Mouse (Mus musculus) T-cell, adult 2 months (primary cell): Measurements from ENCODE around the gene Hsd3b5.
"Not testable (repeated sequence)": the region's sequence is repeated elsewhere in the genome, so short reads cannot be mapped to it uniquely, and the experiment has no call there.

ENCODE experiments used
- DNase-seq: peaks from one replicate; pipeline ENCODE4 v3.0.0; 2022; ENCODE audit warnings: low spot score

Gene Hsd3b5

DNA sequence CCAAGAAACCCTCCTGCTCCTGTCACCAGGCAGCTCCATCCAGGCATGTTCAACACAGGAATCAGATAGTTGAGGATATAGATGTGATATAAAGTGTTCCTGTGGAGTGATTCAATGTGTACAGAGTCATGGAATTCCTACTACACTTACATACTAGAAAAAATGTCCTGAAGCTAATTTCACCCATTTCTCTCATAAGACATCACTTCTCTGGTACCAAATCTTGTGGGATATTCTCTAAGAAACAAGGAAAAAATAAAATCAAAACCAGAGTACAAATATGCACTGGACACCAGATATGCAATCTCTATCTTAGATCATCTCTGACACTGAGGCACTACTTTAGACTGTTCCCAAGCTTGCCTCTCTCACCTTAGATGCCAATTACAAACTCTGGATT is at the start of gene Hsd3b5:
TSS of gene Hsd3b5 (minus strand) at position 101 of the 400 bp plus-strand sequence.
- DNase-seq, result no peak

DNA sequence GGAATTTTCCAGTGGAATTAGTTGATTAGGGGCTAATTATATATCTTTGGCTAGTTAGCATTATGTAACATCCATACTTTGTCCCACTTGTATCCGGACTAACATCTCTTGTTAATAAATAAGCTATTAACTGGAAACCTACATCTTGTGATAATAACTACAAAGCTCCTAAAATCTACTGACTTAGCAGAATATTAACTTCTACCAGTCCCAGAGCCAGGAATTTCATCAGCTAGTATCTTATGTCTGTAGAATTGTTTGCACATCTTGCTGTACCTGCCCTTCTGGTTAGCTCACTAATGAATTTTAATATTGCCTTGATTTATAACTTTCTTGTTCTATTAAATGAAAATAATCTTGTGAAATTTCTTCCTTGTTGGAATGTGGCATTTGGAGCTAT is 5.1 kb upstream of the Hsd3b5 start:
- DNase-seq, result no peak

DNA sequence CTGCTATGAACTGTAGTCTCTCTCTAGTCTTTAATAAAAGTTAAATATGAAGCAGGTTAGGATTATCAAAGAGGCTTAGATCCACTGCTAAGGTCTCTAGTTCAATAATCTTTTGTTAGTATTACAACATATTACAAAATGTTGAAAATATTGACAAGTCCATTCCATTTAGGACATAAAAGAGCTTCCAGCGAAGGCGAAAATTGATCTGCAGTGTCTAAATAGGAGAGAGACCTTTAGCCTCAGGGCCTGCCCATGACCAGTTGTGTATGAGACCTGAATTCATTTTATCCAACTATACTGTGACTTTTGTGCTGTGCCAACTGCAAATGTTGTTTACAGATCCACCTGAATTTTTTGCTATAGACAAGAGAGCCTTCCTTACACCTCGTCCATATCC is 419 bp downstream of the Hsd3b5 start:
- DNase-seq, result no peak

DNA sequence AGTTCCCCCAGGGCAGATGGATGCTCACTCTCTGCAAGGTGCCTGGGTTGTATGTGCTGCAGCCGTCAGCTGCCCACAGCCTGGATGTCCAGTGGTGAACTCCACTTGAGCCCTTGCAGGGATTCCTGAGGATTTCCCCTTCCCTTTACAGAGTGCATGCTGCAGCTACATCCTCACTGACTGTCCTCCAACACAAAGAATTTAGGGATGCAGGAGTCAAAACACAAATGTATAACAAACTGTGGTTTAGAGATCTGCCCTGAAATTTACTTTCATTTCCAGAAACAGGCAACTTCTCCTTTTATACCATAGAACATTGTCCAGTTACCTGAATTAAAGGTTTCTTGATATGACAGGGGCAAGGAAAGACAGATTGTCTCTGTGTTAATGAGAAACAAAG is 13.3 kb downstream of the Hsd3b5 start:
- not testable (repeated sequence) for DNase-seq

DNA sequence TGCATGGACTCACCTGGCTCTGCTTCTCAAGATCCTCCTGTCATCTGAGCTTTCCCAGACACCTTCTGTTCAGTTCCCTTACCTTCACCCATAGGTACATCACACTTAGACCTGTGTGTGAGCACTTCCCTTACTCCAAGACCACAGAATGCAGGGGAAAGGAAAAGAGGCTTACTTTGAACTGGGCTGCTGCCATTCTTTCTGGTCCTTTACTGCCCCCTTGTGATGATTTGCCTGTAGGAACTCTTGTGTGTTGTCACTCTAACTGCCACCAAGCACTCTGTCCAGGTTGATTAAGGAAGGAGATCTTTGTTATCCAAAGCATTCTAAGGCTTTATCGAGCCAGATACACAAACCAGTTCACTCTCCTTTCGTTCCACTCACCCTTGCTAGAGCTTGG is 13.8 kb downstream of the Hsd3b5 start:
- not testable (repeated sequence) for DNase-seq

DNA sequence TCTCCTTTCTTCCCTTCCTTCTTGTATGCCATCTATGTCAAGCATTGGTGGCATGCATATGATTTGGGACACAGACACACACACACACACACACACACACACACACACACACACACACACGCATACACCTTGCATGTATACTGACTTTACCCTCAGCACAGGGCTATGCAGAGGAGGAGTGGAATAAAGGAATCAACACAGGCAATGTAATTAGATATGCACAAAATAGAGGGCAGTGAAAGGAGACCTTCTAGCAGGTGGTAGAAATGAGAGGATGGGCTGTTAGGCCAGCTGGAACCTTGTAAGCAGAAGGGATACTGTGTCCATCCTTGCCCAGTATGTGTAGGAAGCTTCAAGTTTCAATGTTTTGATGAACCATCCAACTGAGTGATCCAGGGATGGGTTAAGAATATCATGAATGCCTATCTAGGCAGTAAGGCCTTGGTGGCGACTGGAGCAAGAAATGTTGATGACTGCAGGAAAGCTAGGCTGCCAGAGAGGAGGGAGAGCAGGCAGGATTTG is 15.6 kb downstream of the Hsd3b5 start:
- DNase-seq, result not testable (repeated sequence)

DNA sequence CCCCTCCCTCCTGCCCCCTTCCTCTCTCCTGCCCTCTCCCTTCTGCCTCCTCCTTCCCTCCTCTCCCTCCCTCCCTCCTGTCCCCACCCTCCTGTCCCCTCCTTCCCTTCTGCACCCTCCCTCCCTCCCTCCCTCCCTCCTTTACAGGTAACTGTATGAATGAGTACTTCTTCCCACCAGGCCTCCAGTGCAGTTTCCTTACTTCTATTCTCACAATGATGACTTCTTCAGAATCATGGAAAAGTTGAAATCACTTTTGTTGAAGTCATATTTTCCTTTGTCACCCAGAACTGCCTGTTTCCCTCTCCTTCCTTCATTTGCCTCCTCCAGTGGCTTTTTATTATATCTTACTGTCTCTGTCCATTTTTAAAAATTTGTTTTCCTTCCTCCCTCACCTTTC is 16.1 kb downstream of the Hsd3b5 start:
- no peak for DNase-seq

DNA sequence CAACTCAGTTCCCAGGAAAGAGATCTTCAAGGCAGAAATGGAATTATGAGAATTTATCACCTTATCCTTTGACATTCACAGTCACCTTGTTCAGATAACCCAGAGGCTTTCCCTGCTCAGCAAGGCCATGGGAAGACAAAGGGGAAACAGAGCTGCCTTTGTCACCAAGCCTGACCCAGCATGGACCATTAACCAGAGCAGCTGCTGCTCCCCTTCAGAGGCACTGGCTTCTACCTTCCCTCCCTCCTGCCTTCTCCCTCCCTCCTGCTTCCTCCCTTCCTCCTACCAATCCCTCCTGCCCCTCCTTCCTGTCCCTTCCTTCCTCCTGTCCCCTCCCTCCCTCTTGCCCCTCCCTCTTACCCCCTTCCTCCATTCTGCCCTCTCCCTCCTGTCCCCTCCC is 16.5 kb downstream of the Hsd3b5 start:
- not testable (repeated sequence) for DNase-seq

DNA sequence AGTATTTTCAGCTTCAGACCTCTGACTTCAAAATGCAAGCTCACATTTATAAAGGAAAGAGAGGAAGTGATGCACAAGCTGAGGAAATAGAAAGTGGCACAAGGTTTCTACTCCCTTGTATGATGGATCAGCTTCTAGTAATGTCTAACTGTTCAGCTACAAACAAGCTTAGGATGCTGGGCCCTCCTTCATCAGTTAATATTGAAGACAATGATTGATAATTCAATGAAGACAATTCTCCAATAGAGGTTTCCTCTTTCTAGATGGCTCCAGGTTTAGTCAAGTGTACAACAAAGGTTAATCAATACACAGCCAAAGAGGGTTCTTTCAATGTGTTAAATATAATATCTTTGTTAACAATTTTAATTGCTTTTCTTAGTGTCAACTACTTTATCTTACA is 41.3 kb downstream of the Hsd3b5 start, which contains the start of gene Gm10681:
TSS of gene Gm10681 (minus strand) at position 101 of the 400 bp plus-strand sequence.
- DNase-seq, result no peak

DNA sequence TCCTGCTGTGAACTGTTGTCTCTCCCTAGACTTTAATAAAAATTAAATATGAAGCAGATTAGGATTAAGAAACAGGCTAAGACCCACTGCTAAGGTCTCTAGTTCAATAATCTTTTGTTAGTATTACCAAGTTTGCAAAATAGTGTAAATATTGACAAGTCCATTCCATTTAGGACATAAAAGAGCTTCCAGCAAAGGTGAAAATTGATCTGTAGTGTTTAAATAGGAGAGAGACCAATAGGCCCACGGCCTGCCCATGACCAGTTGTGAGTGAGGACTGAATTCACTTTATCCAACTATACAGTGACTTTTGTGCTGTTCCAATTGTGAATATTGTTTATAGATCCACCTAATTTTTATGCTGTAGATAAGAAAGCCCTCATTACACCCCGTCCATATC is 42.3 kb downstream of the Hsd3b5 start:
- no peak for DNase-seq

DNA sequence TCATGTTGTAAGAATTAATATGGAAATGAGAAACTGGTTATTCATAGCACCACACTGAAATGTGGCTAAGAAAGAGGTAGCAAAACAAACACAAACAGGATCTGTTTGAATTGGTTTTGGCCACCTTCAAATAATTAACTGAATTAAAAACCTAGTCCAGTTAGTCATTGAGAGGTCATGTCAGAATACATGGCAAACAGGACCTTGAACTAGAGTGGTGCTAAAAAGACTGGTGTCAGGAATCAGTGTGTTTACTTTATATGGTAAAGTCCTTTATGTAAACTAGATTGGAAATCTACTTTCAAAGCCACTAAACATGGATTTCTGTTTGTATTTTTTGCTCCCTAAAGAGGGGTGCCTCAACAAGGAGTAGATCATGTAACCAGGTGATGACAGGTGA is 47.4 kb downstream of the Hsd3b5 start:
- not testable (repeated sequence) for DNase-seq

DNA sequence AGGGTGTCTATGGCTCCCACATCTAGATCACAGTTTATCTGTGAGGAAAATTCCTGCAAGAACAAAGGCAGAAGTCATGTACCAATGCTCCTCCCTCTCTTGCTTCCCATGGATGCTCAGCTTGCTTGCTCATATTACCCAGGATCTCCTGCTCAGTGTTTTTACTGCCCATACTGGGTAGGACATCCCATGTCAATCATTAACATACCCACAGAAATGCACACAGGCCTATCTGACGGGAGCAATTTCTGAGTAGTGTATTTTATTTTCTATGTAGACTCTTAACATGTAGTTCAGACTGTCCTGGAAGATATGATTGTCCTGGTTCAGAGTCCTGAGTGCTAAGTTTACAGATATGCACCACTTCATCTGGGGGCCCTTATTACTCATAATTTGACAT is 47.9 kb downstream of the Hsd3b5 start:
- DNase-seq, result not testable (repeated sequence)

DNA sequence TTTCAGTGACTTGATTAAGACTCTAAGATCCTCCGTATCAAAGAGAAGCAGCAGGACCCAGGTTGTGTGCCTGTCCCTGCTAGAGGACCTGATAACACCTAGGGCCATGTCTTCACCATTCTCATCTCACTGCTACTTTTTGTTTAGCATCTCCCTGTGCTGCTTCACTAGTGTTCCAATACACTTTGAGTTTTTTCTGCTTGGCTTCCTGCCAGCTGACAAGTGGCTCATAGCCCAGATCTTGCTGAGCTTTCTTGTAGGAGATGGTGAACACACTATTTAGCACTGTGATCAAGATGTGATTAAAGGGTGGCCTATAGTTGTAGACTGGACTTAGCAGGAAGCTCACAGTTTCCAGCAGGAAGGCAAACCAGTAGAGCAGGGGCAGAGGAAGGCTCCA is 49.0 kb downstream of the Hsd3b5 start:
- DNase-seq, result not testable (repeated sequence)
